Mouse (Mus musculus) kidney, adult 8-10 months (tissue): ENCODE data around the gene Eml4.

Source experiments
- DNase-seq, 2 experiments: peaks; one replicate each; pipeline ENCODE4 v3.0.0; 2022

The Eml4 gene

DNA sequence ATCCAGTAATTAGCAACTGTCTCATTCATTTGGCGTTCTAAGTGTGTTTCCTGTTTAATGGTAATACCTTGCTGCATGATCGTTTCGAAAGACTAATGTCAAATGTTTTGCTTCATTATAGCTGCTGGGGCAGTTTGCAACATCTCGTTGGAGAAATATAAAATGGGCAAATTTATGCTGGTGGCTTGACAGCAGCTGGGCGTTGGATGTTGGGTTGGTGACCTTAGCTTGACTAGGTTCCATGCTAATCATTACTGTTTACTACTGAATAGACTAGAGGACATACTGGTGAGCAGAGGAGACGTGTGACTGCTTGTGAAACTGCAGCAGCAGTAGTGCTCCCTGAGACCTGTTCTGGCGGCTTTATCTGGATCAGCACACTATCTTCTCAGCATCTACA lies 6.5 kb upstream of the Eml4 start:
- no peak for DNase-seq

GRCm38 (mm10) chr17:83348056-83348822 lies 2.5 kb upstream of the Eml4 start:
- no peak for DNase-seq

DNA sequence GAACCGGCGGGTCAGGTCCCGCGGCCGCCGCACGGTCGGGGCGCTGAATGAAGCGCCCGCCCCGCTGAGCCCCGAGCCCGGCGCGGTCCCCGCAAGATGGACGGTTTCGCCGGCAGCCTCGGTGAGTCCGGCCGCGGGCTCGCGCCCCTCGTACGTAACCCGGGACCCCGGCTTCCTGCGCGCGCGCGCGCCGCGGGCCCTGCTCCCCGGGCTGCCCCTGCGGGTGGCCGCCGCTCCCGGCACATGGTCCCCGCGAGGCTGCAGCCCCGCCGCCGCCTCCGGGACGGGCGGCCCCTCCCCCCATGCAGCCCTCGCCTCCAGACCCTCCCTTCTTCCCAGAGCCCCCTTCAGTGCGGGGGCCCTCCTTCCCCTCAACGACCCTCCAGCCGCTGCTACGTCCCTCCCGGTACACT lies 394 bp downstream of the Eml4 start:
- no peak for DNase-seq

DNA sequence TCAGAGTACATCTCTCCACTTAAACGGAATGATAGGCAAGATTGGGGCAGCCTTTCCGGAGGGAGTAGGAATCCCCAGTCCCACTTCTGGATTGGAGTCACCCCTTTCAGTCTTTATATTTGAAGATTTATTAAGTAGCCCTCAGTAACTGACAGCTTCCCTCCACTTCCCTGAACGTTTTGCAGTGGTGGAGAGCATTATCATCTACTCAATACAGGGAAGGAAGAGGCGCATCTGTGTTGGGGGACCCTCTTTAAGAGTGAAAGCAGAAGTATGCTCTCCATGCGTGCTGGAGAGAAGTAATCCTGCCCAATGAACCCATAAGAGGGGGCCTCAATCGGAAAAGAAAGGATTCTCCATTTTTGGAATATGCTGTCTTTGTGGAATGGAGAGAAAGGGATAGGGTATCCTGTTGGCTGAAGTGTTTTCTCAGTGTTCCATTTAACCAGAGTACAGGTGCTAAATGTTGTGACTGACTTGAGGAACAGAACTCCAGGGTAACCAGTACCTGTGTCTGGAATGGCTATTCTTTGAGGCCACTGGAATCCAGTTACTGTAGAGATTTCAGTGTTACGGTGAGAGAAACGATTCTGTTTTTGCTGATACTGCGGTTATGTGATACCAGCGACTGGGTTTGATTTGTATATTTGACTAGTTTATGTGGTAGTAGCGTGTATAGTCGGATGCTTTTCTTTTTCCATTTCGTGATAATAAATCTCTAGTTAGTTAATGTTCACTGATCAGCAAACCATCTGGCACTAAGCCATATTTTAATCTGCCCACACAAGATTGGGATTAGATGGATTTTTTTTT lies 1.1 kb downstream of the Eml4 start:
- no peak for DNase-seq

GRCm38 (mm10) chr17:83352456-83352855 lies 1.7 kb downstream of the Eml4 start:
- no peak for DNase-seq

DNA sequence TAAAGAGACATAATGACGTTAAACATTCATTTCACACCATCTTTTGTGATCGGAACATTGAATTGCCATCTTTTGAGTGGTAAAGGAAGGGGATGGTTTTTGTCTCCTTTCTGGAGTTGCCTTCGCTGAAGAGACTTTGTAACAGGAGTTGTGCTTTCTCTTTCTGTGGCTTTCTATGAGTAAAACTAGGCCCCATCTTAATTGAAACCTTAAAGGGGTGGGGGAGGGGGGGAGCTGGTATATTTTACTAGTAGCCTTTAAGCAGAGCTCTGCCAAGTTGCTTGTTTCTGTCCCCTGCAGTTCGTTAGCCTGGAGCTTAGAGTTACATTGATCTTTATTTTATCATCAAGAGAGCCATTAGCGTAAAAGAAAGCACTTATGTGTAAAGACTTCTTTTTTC lies 2.3 kb downstream of the Eml4 start:
- DNase-seq = no peak

GRCm38 (mm10) chr17:83353460-83353859 lies 2.7 kb downstream of the Eml4 start:
- DNase-seq = no peak

- no peak for DNase-seq
These were observed 4.8 kb downstream of the Eml4 start for GRCm38 (mm10) chr17:83355481-83355880.

- no peak for DNase-seq
These were observed 9.2 kb downstream of the Eml4 start for GRCm38 (mm10) chr17:83359934-83360333.

DNA sequence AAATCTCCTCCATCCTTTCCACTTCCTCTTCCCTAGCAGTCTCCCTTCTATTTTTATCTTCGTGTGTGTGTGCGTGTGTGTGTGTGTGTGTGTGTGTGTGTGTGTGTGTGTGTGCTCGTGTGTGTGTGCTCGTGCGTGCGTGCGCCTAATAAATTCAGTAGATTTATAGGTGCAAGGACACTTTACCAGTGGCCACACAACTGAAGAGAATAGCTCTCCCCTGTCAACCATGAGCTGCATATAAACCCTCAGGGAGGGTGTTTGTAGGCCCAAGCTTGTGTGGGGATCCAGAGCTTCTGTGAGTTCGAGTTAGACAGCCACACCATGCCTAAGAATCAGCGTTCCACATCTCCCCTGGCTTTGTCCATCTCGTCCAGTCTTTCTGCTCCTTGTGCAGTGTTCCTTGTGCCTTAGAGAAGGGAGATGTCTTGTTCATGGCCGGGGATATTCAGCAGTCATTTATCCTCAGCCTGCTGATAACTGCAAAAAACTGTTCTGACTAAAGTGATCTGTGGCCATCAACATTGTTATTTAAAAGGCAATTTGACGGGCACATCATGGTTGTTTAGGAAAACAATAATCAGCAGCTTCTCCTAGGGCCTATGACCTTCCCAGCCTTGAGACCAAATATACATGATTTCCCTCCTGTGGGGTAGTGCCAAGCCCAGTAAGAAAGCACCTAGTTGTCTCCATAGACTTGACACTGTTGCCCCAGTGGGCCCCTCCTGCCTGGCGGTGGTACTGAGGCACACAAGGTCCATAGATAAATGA lies 10.2 kb downstream of the Eml4 start:
- no peak for DNase-seq

- DNase-seq = no peak
These were observed 12.3 kb downstream of the Eml4 start for GRCm38 (mm10) chr17:83363081-83363480.

- DNase-seq = no peak
These were observed 13.6 kb downstream of the Eml4 start for GRCm38 (mm10) chr17:83364296-83364695.

DNA sequence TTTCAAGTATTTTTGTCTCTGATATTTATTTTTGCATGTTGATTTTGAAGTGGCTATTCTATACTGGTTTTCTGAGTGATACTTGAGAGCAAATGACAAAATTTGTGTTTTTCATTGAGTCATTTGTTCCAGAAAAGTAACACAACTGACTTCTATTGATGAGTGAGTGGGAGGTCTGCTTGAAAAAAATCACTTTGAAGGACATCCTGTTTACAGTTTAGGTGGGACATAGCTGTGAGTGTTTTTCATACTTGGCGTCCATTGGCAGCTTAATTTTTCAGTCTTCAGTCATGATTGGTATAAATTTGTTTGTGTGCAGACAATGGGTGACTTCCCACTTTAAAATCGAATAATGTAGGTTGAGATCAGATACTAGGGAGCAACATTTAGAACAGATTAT lies 14.4 kb downstream of the Eml4 start:
- no peak for DNase-seq

GRCm38 (mm10) chr17:83365614-83366355 lies 15.1 kb downstream of the Eml4 start:
- DNase-seq = no peak

GRCm38 (mm10) chr17:83367387-83367786 lies 16.7 kb downstream of the Eml4 start:
- no peak for DNase-seq

GRCm38 (mm10) chr17:83374123-83374522 lies 23.4 kb downstream of the Eml4 start:
- no peak for DNase-seq

- DNase-seq = no peak
These were observed 25.1 kb downstream of the Eml4 start for GRCm38 (mm10) chr17:83375848-83376247.

- peak in 1 of 2 experiments; percentile 66 for DNase-seq
These were observed 26.1 kb downstream of the Eml4 start for GRCm38 (mm10) chr17:83376801-83377200.

- DNase-seq = peak; percentile 51 to 69
These were observed 27.2 kb downstream of the Eml4 start for GRCm38 (mm10) chr17:83377755-83378443.

DNA sequence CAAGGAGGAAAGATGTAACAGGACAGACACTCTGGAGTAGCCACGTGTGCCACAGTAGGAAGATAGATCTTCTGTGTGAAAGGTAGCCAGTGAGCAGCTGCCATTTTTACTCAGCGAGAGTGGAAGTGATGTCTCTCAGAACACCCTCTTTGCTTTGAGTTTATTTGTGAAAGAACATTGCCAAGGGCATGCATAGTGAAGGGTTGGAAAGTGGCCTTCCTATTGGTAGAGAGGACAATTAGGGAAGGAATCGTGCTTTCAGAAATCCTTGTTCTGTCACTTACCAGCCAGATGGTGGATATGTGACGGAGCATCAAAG lies 27.7 kb downstream of the Eml4 start:
- no peak for DNase-seq

- no peak for DNase-seq
These were observed 28.6 kb downstream of the Eml4 start for GRCm38 (mm10) chr17:83379366-83379765.

GRCm38 (mm10) chr17:83379791-83380190 lies 29.1 kb downstream of the Eml4 start:
- DNase-seq = no peak
